Mouse (Mus musculus) gastrocnemius, postnatal 10 days (tissue): ENCODE data around the gene 3110082I17Rik. TPM values are rescaled to one million over a fixed set of nuclear protein-coding genes. Genes with fewer than 3 reads are reported as not detected.

Experiments used
- DNase-seq: peaks from one replicate; pipeline ENCODE4 v3.0.0; 2021; ENCODE audit warnings: mixed read lengths
- long read RNA-seq, 2 experiments: library from polyadenylated mRNA; stranded (forward); transcript quantifications; one replicate each; pipeline ENCODE4 v2.0.0; 2021
- total RNA-seq, 2 experiments: library from RNA; stranded (reverse); gene quantifications; 2 replicates each; pipeline ENCODE4 v1.2.3; 2021

The 3110082I17Rik gene
- 10 to 100 TPM; 11.8 to 12.2 TPM for total RNA-seq
- long read RNA-seq, experiment 1, transcript 3110082I17Rik-201 (5 exons, 1,429 nt): major isoform, 11 of 29 reads
- long read RNA-seq, experiment 1, partial matches to known transcripts: 1 of 29 reads
- long read RNA-seq, experiment 1, other reads (novel, unspliced or antisense): 17 of 29 reads
- long read RNA-seq, experiment 2, transcript 3110082I17Rik-201 (5 exons, 1,429 nt): major isoform, 11 of 17 reads
- long read RNA-seq, experiment 2, partial matches to known transcripts: 1 of 17 reads
- long read RNA-seq, experiment 2, other reads (novel, unspliced or antisense): 5 of 17 reads

GRCm38 (mm10) chr5:139460384-139461067 is at the start of gene 3110082I17Rik:
Gene 3110082I17Rik, minus strand, starts transcription at chr5:139460527.
- peak; percentile 99 for DNase-seq

GRCm38 (mm10) chr5:139506207-139506606 is 45.9 kb upstream of the 3110082I17Rik start:
- DNase-seq: no peak

GRCm38 (mm10) chr5:139505073-139505606 is 44.8 kb upstream of the 3110082I17Rik start:
- DNase-seq: peak; percentile 87

- no peak for DNase-seq
Measured at GRCm38 (mm10) chr5:139502281-139502680, 42.0 kb upstream of the 3110082I17Rik start.

- DNase-seq: no peak
Measured at GRCm38 (mm10) chr5:139498791-139499190, 38.5 kb upstream of the 3110082I17Rik start.

- no peak for DNase-seq
Measured at GRCm38 (mm10) chr5:139496939-139497338, 36.6 kb upstream of the 3110082I17Rik start.

GRCm38 (mm10) chr5:139495019-139495669 is 34.8 kb upstream of the 3110082I17Rik start:
- DNase-seq: no peak

- no peak for DNase-seq
Measured at GRCm38 (mm10) chr5:139493690-139494089, 33.4 kb upstream of the 3110082I17Rik start.

GRCm38 (mm10) chr5:139491348-139491747 is 31.0 kb upstream of the 3110082I17Rik start:
- no peak for DNase-seq

- DNase-seq: no peak
Measured at GRCm38 (mm10) chr5:139490131-139490530, 29.8 kb upstream of the 3110082I17Rik start.

- DNase-seq: peak; percentile 98
Measured at GRCm38 (mm10) chr5:139484185-139484814, 24.0 kb upstream of the 3110082I17Rik start, which contains the start of gene Zfand2a. Gene Zfand2a, minus strand, starts transcription at chr5:139484549.

- no peak for DNase-seq
Measured at GRCm38 (mm10) chr5:139483171-139483848, 23.0 kb upstream of the 3110082I17Rik start.

- no peak for DNase-seq
Measured at GRCm38 (mm10) chr5:139480406-139480805, 20.1 kb upstream of the 3110082I17Rik start.

- no peak for DNase-seq
Measured at GRCm38 (mm10) chr5:139479088-139479487, 18.8 kb upstream of the 3110082I17Rik start.

GRCm38 (mm10) chr5:139474741-139475140 is 14.4 kb upstream of the 3110082I17Rik start:
- no peak for DNase-seq

- no peak for DNase-seq
Measured at GRCm38 (mm10) chr5:139467998-139468397, 7.7 kb upstream of the 3110082I17Rik start.

- no peak for DNase-seq
Measured at GRCm38 (mm10) chr5:139466801-139467200, 6.5 kb upstream of the 3110082I17Rik start.

GRCm38 (mm10) chr5:139466373-139466772 is 6.0 kb upstream of the 3110082I17Rik start:
- DNase-seq: no peak

- no peak for DNase-seq
Measured at GRCm38 (mm10) chr5:139464874-139465273, 4.5 kb upstream of the 3110082I17Rik start.

GRCm38 (mm10) chr5:139459938-139460337 is 389 bp downstream of the 3110082I17Rik start:
- no peak for DNase-seq

- DNase-seq: no peak
Measured at GRCm38 (mm10) chr5:139457241-139457640, 3.1 kb downstream of the 3110082I17Rik start.

GRCm38 (mm10) chr5:139455166-139455565 is 5.2 kb downstream of the 3110082I17Rik start:
- no peak for DNase-seq
